Mouse (Mus musculus): ENCODE results near the gene Flrt2. TPM values are rescaled to one million over a fixed set of nuclear protein-coding genes. Genes with fewer than 3 reads are reported as not detected.

The Flrt2 gene
- polyA plus RNA-seq, 1 experiment, result 1.4 TPM

GRCm38 (mm10) chr12:95748760-95749159, 56.7 kb downstream of the Flrt2 start:
- Histone ChIP-seq H3K4me1 (ENCODE audit: control insufficient read depth, insufficient read depth, low read length) (no peaks in the 10 kb centered on the region), H3K27ac (ENCODE audit: insufficient read depth, low read length) (no peak overlapping the region), H3K4me3 (ENCODE audit: low read depth, low read length) (no peak overlapping the region), H3K9me3 (replicated peaks; ENCODE audit: control insufficient read depth, insufficient read depth, low read length, poor library complexity, severe bottlenecking) (no peaks in the 10 kb centered on the region), H3K27me3 (ENCODE audit: control insufficient read depth, insufficient read depth, low read length, poor library complexity, severe bottlenecking) (no peaks in the 10 kb centered on the region), H3K36me3 (ENCODE audit: control insufficient read depth, insufficient read depth, low read length, poor library complexity, severe bottlenecking) (no peaks in the 10 kb centered on the region), H3K9ac (ENCODE audit: low read depth, poor library complexity, severe bottlenecking) (no peak overlapping the region)
- TF ChIP-seq POLR2A (IDR thresholded peaks at IDR 0.05; ENCODE audit: insufficient read depth, low read length), result no peak
- TF ChIP-seq EP300 (IDR thresholded peaks at IDR 0.05; ENCODE audit: insufficient read depth, low read depth, low read length), result no peak
- no peak for TF ChIP-seq CTCF (IDR thresholded peaks at IDR 0.05; ENCODE audit: low read depth, low read length)

- no peaks in the 10 kb centered on the region for H3K9me3 ChIP-seq (replicated peaks; ENCODE audit: control insufficient read depth, insufficient read depth, low read length, poor library complexity, severe bottlenecking)
- H3K36me3 ChIP-seq (ENCODE audit: control insufficient read depth, insufficient read depth, low read length, poor library complexity, severe bottlenecking), result no peaks in the 10 kb centered on the region
- no peak overlapping the region for H3K4me3 ChIP-seq (ENCODE audit: low read depth, low read length)
- H3K27me3 ChIP-seq (ENCODE audit: control insufficient read depth, insufficient read depth, low read length, poor library complexity, severe bottlenecking), result no peaks in the 10 kb centered on the region
- no peak overlapping the region for H3K27ac ChIP-seq (ENCODE audit: insufficient read depth, low read length)
- no peak for TF ChIP-seq CTCF (IDR thresholded peaks at IDR 0.05; ENCODE audit: low read depth, low read length)
- no peak for TF ChIP-seq POLR2A (IDR thresholded peaks at IDR 0.05; ENCODE audit: insufficient read depth, low read length)
- H3K4me1 ChIP-seq (ENCODE audit: control insufficient read depth, insufficient read depth, low read length), result no peaks in the 10 kb centered on the region
- no peak overlapping the region for H3K9ac ChIP-seq (ENCODE audit: low read depth, poor library complexity, severe bottlenecking)
These were observed 57.2 kb downstream of the Flrt2 start for GRCm38 (mm10) chr12:95749248-95749647.

- no peak overlapping the region for H3K27ac ChIP-seq (ENCODE audit: insufficient read depth, low read length)
- no peaks in the 10 kb centered on the region for H3K36me3 ChIP-seq (ENCODE audit: control insufficient read depth, insufficient read depth, low read length, poor library complexity, severe bottlenecking)
- no peaks in the 10 kb centered on the region for H3K27me3 ChIP-seq (ENCODE audit: control insufficient read depth, insufficient read depth, low read length, poor library complexity, severe bottlenecking)
- H3K4me1 ChIP-seq (ENCODE audit: control insufficient read depth, insufficient read depth, low read length), result no peaks in the 10 kb centered on the region
- no peak for TF ChIP-seq CTCF (IDR thresholded peaks at IDR 0.05; ENCODE audit: low read depth, low read length)
- no peak for TF ChIP-seq POLR2A (IDR thresholded peaks at IDR 0.05; ENCODE audit: insufficient read depth, low read length)
- TF ChIP-seq EP300 (IDR thresholded peaks at IDR 0.05; ENCODE audit: insufficient read depth, low read depth, low read length), result no peak
- H3K4me3 ChIP-seq (ENCODE audit: low read depth, low read length), result no peak overlapping the region
- H3K9ac ChIP-seq (ENCODE audit: low read depth, poor library complexity, severe bottlenecking), result no peak overlapping the region
- no peaks in the 10 kb centered on the region for H3K9me3 ChIP-seq (replicated peaks; ENCODE audit: control insufficient read depth, insufficient read depth, low read length, poor library complexity, severe bottlenecking)
These were observed 67.3 kb downstream of the Flrt2 start for GRCm38 (mm10) chr12:95759212-95759746.

GRCm38 (mm10) chr12:95765255-95765654, 73.2 kb downstream of the Flrt2 start:
- no peaks in the 10 kb centered on the region for H3K27me3 ChIP-seq (ENCODE audit: control insufficient read depth, insufficient read depth, low read length, poor library complexity, severe bottlenecking)
- H3K27ac ChIP-seq (ENCODE audit: insufficient read depth, low read length), result no peak overlapping the region
- no peak for TF ChIP-seq CTCF (IDR thresholded peaks at IDR 0.05; ENCODE audit: low read depth, low read length)
- no peaks in the 10 kb centered on the region for H3K4me1 ChIP-seq (ENCODE audit: control insufficient read depth, insufficient read depth, low read length)
- no peak overlapping the region for H3K4me3 ChIP-seq (ENCODE audit: low read depth, low read length)
- H3K9me3 ChIP-seq (replicated peaks; ENCODE audit: control insufficient read depth, insufficient read depth, low read length, poor library complexity, severe bottlenecking), result no peaks in the 10 kb centered on the region
- H3K36me3 ChIP-seq (ENCODE audit: control insufficient read depth, insufficient read depth, low read length, poor library complexity, severe bottlenecking), result no peaks in the 10 kb centered on the region
- H3K9ac ChIP-seq (ENCODE audit: low read depth, poor library complexity, severe bottlenecking), result no peak overlapping the region

- Histone ChIP-seq H3K27ac (ENCODE audit: insufficient read depth, low read length) (no peak overlapping the region), H3K27me3 (ENCODE audit: control insufficient read depth, insufficient read depth, low read length, poor library complexity, severe bottlenecking) (no peaks in the 10 kb centered on the region), H3K4me1 (ENCODE audit: control insufficient read depth, insufficient read depth, low read length) (no peaks in the 10 kb centered on the region), H3K9ac (ENCODE audit: low read depth, poor library complexity, severe bottlenecking) (no peak overlapping the region), H3K9me3 (replicated peaks; ENCODE audit: control insufficient read depth, insufficient read depth, low read length, poor library complexity, severe bottlenecking) (no peaks in the 10 kb centered on the region), H3K4me3 (ENCODE audit: low read depth, low read length) (no peak overlapping the region), H3K36me3 (ENCODE audit: control insufficient read depth, insufficient read depth, low read length, poor library complexity, severe bottlenecking) (no peaks in the 10 kb centered on the region)
- no peak for TF ChIP-seq POLR2A (IDR thresholded peaks at IDR 0.05; ENCODE audit: insufficient read depth, low read length)
- no peak for TF ChIP-seq EP300 (IDR thresholded peaks at IDR 0.05; ENCODE audit: insufficient read depth, low read depth, low read length)
- no peak for TF ChIP-seq CTCF (IDR thresholded peaks at IDR 0.05; ENCODE audit: low read depth, low read length)
These were observed 77.0 kb downstream of the Flrt2 start for GRCm38 (mm10) chr12:95769041-95769440.

- Histone ChIP-seq H3K36me3 (ENCODE audit: control insufficient read depth, insufficient read depth, low read length, poor library complexity, severe bottlenecking) (no peaks in the 10 kb centered on the region), H3K27me3 (ENCODE audit: control insufficient read depth, insufficient read depth, low read length, poor library complexity, severe bottlenecking) (no peaks in the 10 kb centered on the region), H3K27ac (ENCODE audit: insufficient read depth, low read length) (no peak overlapping the region), H3K9me3 (replicated peaks; ENCODE audit: control insufficient read depth, insufficient read depth, low read length, poor library complexity, severe bottlenecking) (no peaks in the 10 kb centered on the region), H3K4me3 (ENCODE audit: low read depth, low read length) (no peak overlapping the region), H3K9ac (ENCODE audit: low read depth, poor library complexity, severe bottlenecking) (no peak overlapping the region), H3K4me1 (ENCODE audit: control insufficient read depth, insufficient read depth, low read length) (no peaks in the 10 kb centered on the region)
- TF ChIP-seq CTCF (IDR thresholded peaks at IDR 0.05; ENCODE audit: low read depth, low read length), result no peak
- TF ChIP-seq EP300 (IDR thresholded peaks at IDR 0.05; ENCODE audit: insufficient read depth, low read depth, low read length), result no peak
- TF ChIP-seq POLR2A (IDR thresholded peaks at IDR 0.05; ENCODE audit: insufficient read depth, low read length), result no peak
These were observed 78.2 kb downstream of the Flrt2 start for GRCm38 (mm10) chr12:95770251-95770650.

All from ES-Bruce4 (cell line).